Mouse (Mus musculus): ENCODE measurements around the gene Sbpl.
A peak's percentile ranks its signal among the peaks of the same experiment; 100 is the strongest.
"Not testable (repeated sequence)": the region's sequence is repeated elsewhere in the genome, so short reads cannot be mapped to it uniquely, and the experiment has no call there.

Gene Sbpl

GRCm38 (mm10) chr17:23960084-23960738 lies 5.1 kb upstream of the Sbpl start:
- peak; percentile 81 to 85 for DNase-seq

DNA sequence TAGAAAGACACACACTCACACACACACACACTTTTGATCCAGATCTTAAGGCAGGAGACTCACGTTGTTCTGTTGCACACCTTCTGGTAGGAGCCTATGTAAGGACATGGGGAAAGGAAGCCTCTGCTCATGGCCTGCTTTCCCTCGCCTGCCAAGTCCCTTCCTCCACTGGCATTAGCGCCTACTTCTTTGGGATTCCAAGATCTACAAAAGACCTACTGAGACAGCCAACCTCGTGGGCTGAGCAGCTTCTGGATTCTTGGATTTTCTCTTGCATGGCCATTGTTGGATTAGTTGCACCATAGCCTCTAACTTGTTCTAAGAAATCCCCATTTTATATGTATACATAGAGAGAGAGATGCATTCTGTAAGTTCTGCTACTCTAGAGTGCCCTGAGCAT lies 4.2 kb downstream of the Sbpl start:
- DNase-seq: not testable (repeated sequence)

- no peak for DNase-seq
These were observed 6.0 kb downstream of the Sbpl start for GRCm38 (mm10) chr17:23949068-23949467.

GRCm38 (mm10) chr17:23947486-23947885 lies 7.6 kb downstream of the Sbpl start:
- DNase-seq: not testable (repeated sequence)

DNA sequence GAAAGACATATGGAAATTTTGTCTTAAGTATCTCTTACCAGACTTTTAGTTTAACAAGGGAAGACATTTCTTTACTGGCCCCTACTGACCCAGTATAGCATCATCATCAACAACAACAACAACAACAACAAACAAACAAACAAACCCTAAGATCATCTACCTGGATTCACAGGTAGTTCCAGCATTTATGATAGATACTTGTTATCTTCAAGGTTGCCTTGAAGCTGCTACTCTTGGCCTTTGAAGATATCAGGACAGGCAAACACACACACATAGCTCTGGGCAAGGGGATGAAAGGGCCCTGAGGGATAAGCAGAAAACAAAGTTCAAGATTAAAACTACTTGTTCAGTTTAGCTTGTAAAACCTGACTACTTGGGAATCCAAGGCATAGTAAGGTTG lies 13.7 kb downstream of the Sbpl start, which contains the start of gene Sbp:
TSS of gene Sbp (plus strand) at position 301 of the 400 bp plus-strand sequence.
- no peak for DNase-seq

DNA sequence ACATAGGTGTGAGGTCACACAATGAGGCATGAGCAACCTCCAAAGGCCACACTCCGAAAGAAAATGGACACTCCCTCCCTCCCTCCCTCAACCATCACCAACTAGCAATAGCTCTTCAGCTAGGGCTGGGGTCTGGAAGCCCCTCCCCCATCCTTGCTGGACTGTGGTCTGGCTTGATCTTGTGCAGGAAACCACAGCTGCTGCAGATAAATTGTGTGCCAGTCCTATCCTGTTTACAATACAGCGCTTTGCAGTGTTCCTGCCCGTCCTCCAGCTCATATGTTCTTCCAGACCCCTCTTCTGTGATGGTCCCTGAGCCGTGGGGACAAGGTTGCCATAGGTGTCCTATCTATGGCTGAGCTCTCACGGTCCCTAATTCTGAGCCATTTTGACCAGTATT lies 23.9 kb downstream of the Sbpl start:
- no peak for DNase-seq

DNA sequence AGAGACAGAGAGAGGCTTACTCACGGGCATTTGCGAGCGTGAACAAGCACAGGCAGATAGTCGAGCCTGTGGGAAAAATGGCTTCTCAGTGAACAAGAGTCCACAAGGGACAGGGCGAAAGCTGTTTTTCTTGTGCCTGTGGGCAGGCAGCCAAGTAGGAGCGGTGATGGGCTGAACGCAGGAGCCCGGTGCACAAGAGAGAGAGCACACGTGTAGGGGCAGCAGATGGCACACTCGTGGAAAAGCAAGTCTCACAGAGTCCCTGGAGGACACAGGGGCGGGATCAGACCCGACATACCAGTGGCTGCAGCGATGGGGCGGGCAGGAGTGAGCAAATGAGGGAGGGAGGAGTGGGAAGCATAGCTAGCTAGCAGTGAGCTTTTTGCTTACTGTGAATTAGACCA lies 30.0 kb downstream of the Sbpl start:
- DNase-seq: peak; percentile 78 to 82

- DNase-seq: peak; percentile 94
These were observed 30.5 kb downstream of the Sbpl start for GRCm38 (mm10) chr17:23924531-23925007.

- DNase-seq: not testable (repeated sequence)
These were observed 37.9 kb downstream of the Sbpl start, which contains the start of gene Dcpp3 for GRCm38 (mm10) chr17:23917158-23917557. Gene Dcpp3 (plus strand): TSS chr17:23917458.

Measured in cerebellum, postnatal 25 days (tissue).